15 mouse cellular contexts compared by ENCODE assay signal in the genomic region with DNA sequence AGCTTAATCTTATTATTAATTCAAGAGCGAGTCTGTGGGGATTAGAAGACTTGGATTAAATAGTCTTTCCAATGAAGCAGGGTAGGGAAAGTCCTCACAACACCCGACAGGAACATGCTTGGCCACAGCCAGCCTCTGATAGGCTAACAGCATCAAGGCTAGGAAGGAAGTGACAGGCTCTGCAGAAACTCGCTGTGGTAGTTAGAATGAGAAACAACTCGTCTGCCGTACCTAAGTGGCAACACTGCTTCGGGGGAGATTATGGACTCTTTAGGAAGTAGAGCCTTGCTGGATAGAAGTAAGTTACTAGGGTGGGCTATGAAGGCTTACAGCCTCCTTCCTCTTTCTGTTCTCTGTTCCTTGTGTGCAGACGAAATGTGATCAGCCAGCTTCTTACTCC. TPM values are rescaled to one million over a fixed set of nuclear protein-coding genes. Genes with fewer than 3 reads are reported as not detected.
DNase-seq lines count a peak whose midpoint lies in the region; ATAC-seq and TF ChIP-seq lines count a peak whose summit lies in the region.
"Had no signal": no experiment of that assay in that cellular context is flagged by ENCODE, and none has a peak within 500 bp of the region (broad histone marks: within the 10 kb centered on the region; RNA-seq: fewer than 3 reads in every experiment).

No protein-coding gene starts in this region.

- H3K27ac ChIP-seq in CH12.LX (ENCODE audit: insufficient read depth, low read depth) = no peak overlapping the region
- no peak overlapping the region for H3K27ac ChIP-seq in liver, embryonic 12.5 days
- H3K27ac ChIP-seq: limb, embryonic 13.5 days; midbrain, embryonic 13.5 days; neural tube, embryonic 15.5 days had no signal

- H3K4me2 ChIP-seq in CH12.LX (ENCODE audit: insufficient read depth, low read depth, poor library complexity, severe bottlenecking) = peak overlapping the region; percentile 72
- peak overlapping the region; percentile 31; the same call in 1 of the 2 replicates for H3K4me2 ChIP-seq in liver, embryonic 12.5 days
- H3K4me2 ChIP-seq: limb, embryonic 13.5 days; midbrain, embryonic 13.5 days; neural tube, embryonic 15.5 days had no signal

- DNase-seq in A20 (ENCODE audit: low read depth, low spot score) = peak; percentile 56
- peak; percentile 64 for DNase-seq in CH12.LX (ENCODE audit: extremely low read depth)
- no peak for DNase-seq in cerebellum, postnatal 25 days
- DNase-seq in frontal cortex, postnatal 10 days (ENCODE audit: low spot score in 2 of 2) = no peak
- DNase-seq: gastrocnemius, postnatal 10 days; heart, postnatal 14 days; kidney, adult 9 months; right cerebral cortex, postnatal 4 days had no signal

- H3K36me3 ChIP-seq in CH12.LX (replicated peaks in 1 of 2; ENCODE audit: control insufficient read depth in 1 of 2, insufficient read depth in 1 of 2, low read length in 1 of 2) = peaks cover 0 to 31% of the 10 kb centered on the region in 2 experiments
- H3K36me3 ChIP-seq in liver, embryonic 12.5 days = no peaks in the 10 kb centered on the region
- H3K36me3 ChIP-seq: G1E; limb, embryonic 13.5 days; midbrain, embryonic 13.5 days; neural tube, embryonic 15.5 days had no signal

- no peak for TF ChIP-seq EP300 in CH12.LX (IDR thresholded peaks at IDR 0.05; ENCODE audit: low read length)

- no peak for TF ChIP-seq RAD21 in CH12.LX (IDR thresholded peaks at IDR 0.05; ENCODE audit: low read depth, low read length)

- TF ChIP-seq CTCF in CH12.LX (conservative IDR thresholded peaks at IDR 0.05 in 1 of 2, IDR thresholded peaks at IDR 0.05 in 1 of 2; ENCODE audit: low read depth in 2 of 2, low read length in 2 of 2) = no peak

- in situ Hi-C loops in CH12.LX (cut with MboI; ENCODE audit: low pct_ligation_motif_present, low pct_unique_long_range_greater_than_20kb, low sequenced_read_pairs) = loop anchor here (25.0 kb wide), 1 partner anchor 132 kb away; no protein-coding TSS in a partner anchor

- WGBS in liver, embryonic 12.5 days (ENCODE audit: insufficient replicate concordance) = 17% methylated on average over 7 of the region's 7 CpGs

- peak overlapping the region; percentile 43 to 63 (median 51) for H3K4me3 ChIP-seq in CH12.LX (replicated peaks in 1 of 3; ENCODE audit: low read depth in 2 of 3, low read length in 2 of 3, poor library complexity in 1 of 3)
- H3K4me3 ChIP-seq in liver, embryonic 12.5 days = no peak overlapping the region
- H3K4me3 ChIP-seq: limb, embryonic 13.5 days; midbrain, embryonic 13.5 days; neural tube, embryonic 15.5 days had no signal

- no peaks in the 10 kb centered on the region; the same call in 1 of the 2 replicates for H3K79me2 ChIP-seq in CH12.LX (replicated peaks; ENCODE audit: control insufficient read depth, extremely low read depth, insufficient read depth, poor library complexity, severe bottlenecking)

- dilution Hi-C loops in CH12.LX (cut with MboI; ENCODE audit: extremely low pct_ligation_motif_present, extremely low pct_unique_long_range_greater_than_20kb, low sequenced_read_pairs) = no loop called here

- TF ChIP-seq POLR2A in CH12.LX (IDR thresholded peaks at IDR 0.05; ENCODE audit: low read depth, low read length) = peak; percentile 50

- H3K9me3 ChIP-seq in CH12.LX (replicated peaks; ENCODE audit: low read length) = no peaks in the 10 kb centered on the region
- no peaks in the 10 kb centered on the region for H3K9me3 ChIP-seq in liver, embryonic 12.5 days (replicated peaks)
- H3K9me3 ChIP-seq: limb, embryonic 13.5 days; midbrain, embryonic 13.5 days; neural tube, embryonic 15.5 days had no signal

- peak overlapping the region; percentile 19; the same call in 1 of the 2 replicates for H3K9ac ChIP-seq in CH12.LX (ENCODE audit: insufficient read depth, low read depth)
- H3K9ac ChIP-seq in liver, embryonic 12.5 days = no peak overlapping the region
- H3K9ac ChIP-seq: limb, embryonic 13.5 days; midbrain, embryonic 13.5 days; neural tube, embryonic 15.5 days had no signal

- H3K27me3 ChIP-seq in CH12.LX (replicated peaks) = no peaks in the 10 kb centered on the region
- H3K27me3 ChIP-seq in liver, embryonic 12.5 days (replicated peaks) = no peaks in the 10 kb centered on the region
- H3K27me3 ChIP-seq: midbrain, embryonic 13.5 days had no signal

- peaks cover 7 to 59% of the 10 kb centered on the region in 2 experiments; a peak in 3 of 4 replicates for H3K4me1 ChIP-seq in CH12.LX (ENCODE audit: control insufficient read depth in 1 of 2, insufficient read depth in 2 of 2)
- H3K4me1 ChIP-seq in liver, embryonic 12.5 days = no peaks in the 10 kb centered on the region

- ATAC-seq in liver, embryonic 12.5 days = no peak
- peak; percentile 42; the same call in 1 of the 2 replicates for ATAC-seq in neutrophil, adult 5-6 weeks (ENCODE audit: extremely low read depth, insufficient number of reproducible peaks, low FRiP score, poor library complexity, severe bottlenecking)
- ATAC-seq in erythroblast, adult 5-6 weeks (replicated peaks; ENCODE audit: low FRiP score, poor library complexity, severe bottlenecking) = no peak
- ATAC-seq: midbrain, embryonic 13.5 days had no signal

TF ChIP-seq in CH12.LX, 34 proteins besides CTCF, POLR2A, EP300 and RAD21:
- peak; percentile 61 for TF ChIP-seq ELF1 (IDR thresholded peaks at IDR 0.05; ENCODE audit: low read depth, low read length)
- TF ChIP-seq PAX5 (IDR thresholded peaks at IDR 0.05; ENCODE audit: low read length) = no peak
- TF ChIP-seq MEF2A (IDR thresholded peaks at IDR 0.05; ENCODE audit: borderline replicate concordance, low read depth, low read length) = no peak
- peak; percentile 37; the same call in 1 of the 2 replicates for TF ChIP-seq IRF4 (IDR thresholded peaks at IDR 0.05; ENCODE audit: low read depth, low read length)
- no peak for TF ChIP-seq MAZ (IDR thresholded peaks at IDR 0.05; ENCODE audit: low read depth, low read length)
- TF ChIP-seq RCOR1 (conservative IDR thresholded peaks at IDR 0.05; ENCODE audit: low read depth, low read length) = no peak
- no peak for TF ChIP-seq ZNF384 (IDR thresholded peaks at IDR 0.05; ENCODE audit: low read depth, low read length)
- no peak for TF ChIP-seq ZMIZ1 (IDR thresholded peaks at IDR 0.05; ENCODE audit: low read depth, low read length)
- TF ChIP-seq CHD2 (IDR thresholded peaks at IDR 0.05; ENCODE audit: low read length) = no peak
- TF ChIP-seq E2F4 (IDR thresholded peaks at IDR 0.05; ENCODE audit: insufficient replicate concordance, low read depth, low read length) = no peak
- 0 out of 2 replicates have a peak, but pooled peaks have one; percentile 23 for TF ChIP-seq TCF12 (IDR thresholded peaks at IDR 0.05; ENCODE audit: low read depth, low read length)
- no peak for TF ChIP-seq USF1 (IDR thresholded peaks at IDR 0.05; ENCODE audit: low read depth, low read length)
- no peak for TF ChIP-seq MAX (IDR thresholded peaks at IDR 0.05; ENCODE audit: low read length)
- TF ChIP-seq TBP (conservative IDR thresholded peaks at IDR 0.05; ENCODE audit: low read depth, low read length) = peak; percentile 62; the same call in 1 of the 2 replicates

RNA-seq across cellular contexts. Expression of a gene that starts 11.1 kb away (rescaled TPM):
- total RNA-seq in CH12.LX (2012; rRNA removed) = 6.4 and 9.8 TPM in 2 replicates
- 10.1 and 11.8 TPM in 2 replicates for total RNA-seq in CH12.LX (2014; rRNA removed)
- 16.2 and 16.3 TPM in 2 replicates for polyA plus RNA-seq in CH12.LX (2012; ENCODE audit: insufficient read length, low read depth)
- polyA plus RNA-seq in liver, embryonic 12.5 days (2016; fragmentation: Nextera tagmentation; extraction: Ambion mirVana) = 2.3 and 2.4 TPM in 2 replicates
- total RNA-seq in neutrophil, adult 5-6 weeks (2017) = 20.5 and 23.5 TPM in 2 replicates
- total RNA-seq in erythroblast, adult 5-6 weeks (2015; ENCODE audit: low replicate concordance) = 5.6 and 6.1 TPM in 2 replicates
- 4.3 and 9.8 TPM in 2 replicates for total RNA-seq in erythroblast, adult 5-6 weeks (2017; ENCODE audit: low replicate concordance)
- total RNA-seq: G1E had no signal
- polyA plus RNA-seq: G1E had no signal

RNA-seq across cellular contexts. Expression of a gene that starts 11.1 kb away (rescaled TPM):
- 0.29 and 0.59 TPM in 2 replicates for total RNA-seq in CH12.LX (2012; rRNA removed)
- total RNA-seq in CH12.LX (2014; rRNA removed) = not detected in 2 replicates
- not detected in 2 replicates for polyA plus RNA-seq in CH12.LX (2012; ENCODE audit: insufficient read length, low read depth)
- polyA plus RNA-seq in liver, embryonic 12.5 days (2016; fragmentation: Nextera tagmentation; extraction: Ambion mirVana) = 1.4 and 3.0 TPM in 2 replicates
- total RNA-seq in neutrophil, adult 5-6 weeks (2017) = 58.0 and 58.2 TPM in 2 replicates
- total RNA-seq in erythroblast, adult 5-6 weeks (2015; ENCODE audit: low replicate concordance) = 2.7 and 11.3 TPM in 2 replicates
- 3.7 and 7.8 TPM in 2 replicates for total RNA-seq in erythroblast, adult 5-6 weeks (2017; ENCODE audit: low replicate concordance)
- polyA plus RNA-seq: G1E had no signal

RNA-seq across cellular contexts. Expression of a gene that starts 37.0 kb away (rescaled TPM):
- total RNA-seq in CH12.LX (2012; rRNA removed) (not detected in 2 replicates), CH12.LX (2014; rRNA removed) (not detected in 2 replicates)
- polyA plus RNA-seq in CH12.LX (2012; ENCODE audit: insufficient read length, low read depth) = not detected in 2 replicates
- polyA plus RNA-seq in liver, embryonic 12.5 days (2016; fragmentation: Nextera tagmentation; extraction: Ambion mirVana) = 0.23 and 0.39 TPM in 2 replicates
- 0.74 TPM in 1 of 2 replicates, not detected in the other for total RNA-seq in neutrophil, adult 5-6 weeks (2017)
- total RNA-seq in erythroblast, adult 5-6 weeks (2015; ENCODE audit: low replicate concordance) = 3.6 TPM in 1 of 2 replicates, not detected in the other
- 0.98 TPM in 1 of 2 replicates, not detected in the other for total RNA-seq in erythroblast, adult 5-6 weeks (2017; ENCODE audit: low replicate concordance)
- polyA plus RNA-seq: G1E had no signal

Comparison
In these comparisons a context has a peak if more than half of its experiments do, and no peak if none do; other contexts are left out.
1. DNase-seq: peak in A20 (single experiment) and CH12.LX (single experiment); none in cerebellum, postnatal 25 days (0 of 2) and frontal cortex, postnatal 10 days (0 of 2).